Mouse (Mus musculus) ES-E14 (cell line): ENCODE data around the gene Vsig10.

Experiments
- CHD2 ChIP-seq: IDR thresholded peaks from 2 replicates; pipeline ENCODE4 v1.6.1; 2014; ENCODE audit warnings: mild to moderate bottlenecking, low read depth, low read length, inconsistent platforms
- HCFC1 ChIP-seq: IDR thresholded peaks from 2 replicates; pipeline ENCODE4 v1.6.1; 2012; ENCODE audit warnings: low read length, inconsistent platforms, borderline replicate concordance; ENCODE audit not compliant: insufficient read depth
- MAFK ChIP-seq: IDR thresholded peaks from 2 replicates; pipeline ENCODE4 v1.6.1; 2014; ENCODE audit warnings: mild to moderate bottlenecking, low read depth, low read length, inconsistent platforms; ENCODE audit not compliant: insufficient read depth
- ZC3H11A ChIP-seq: IDR thresholded peaks from 2 replicates; pipeline ENCODE4 v1.6.1; 2012; ENCODE audit warnings: low read depth, mild to moderate bottlenecking, inconsistent platforms, low read length, borderline replicate concordance
- ZNF384 ChIP-seq: IDR thresholded peaks from 2 replicates; pipeline ENCODE4 v1.6.1; 2012; ENCODE audit warnings: low read depth, low read length, inconsistent platforms

DNA sequence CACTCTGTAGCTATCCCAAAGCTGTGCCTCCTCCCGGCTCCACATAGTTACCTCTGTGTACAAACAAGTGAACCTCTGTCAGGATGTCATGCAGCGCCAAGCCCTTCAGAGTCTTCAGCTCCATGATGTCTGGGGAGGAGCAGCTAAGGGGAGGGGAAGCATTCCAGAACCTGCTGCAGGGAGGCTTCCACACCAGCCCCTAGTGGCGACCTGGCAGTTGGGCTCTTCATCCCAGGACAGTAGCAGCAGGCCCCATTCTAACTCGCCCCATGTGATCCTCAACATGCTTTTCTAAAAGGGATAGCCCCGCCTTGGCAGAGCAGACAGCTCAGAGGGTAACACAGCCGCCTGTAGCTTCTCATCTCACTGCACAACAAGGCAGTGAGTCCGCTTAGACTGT is 62.9 kb downstream of the Vsig10 start:
- TF ChIP-seq MAFK (no peak), ZNF384 (no peak), CHD2 (no peak), ZC3H11A (no peak), HCFC1 (no peak)
